Mouse (Mus musculus) CH12.LX (cell line): Measurements from ENCODE around the gene Spata25.
A peak's percentile ranks its signal among the peaks of the same experiment; 100 is the strongest.

Source experiments
- CTCF ChIP-seq, 2 experiments: IDR thresholded peaks in 1 of 2; conservative IDR thresholded peaks in 1 of 2; 2 replicates each; pipeline ENCODE4 v1.5.1; 2011 to 2012; ENCODE audit warnings: low read depth in 2 of 2, low read length in 2 of 2, improper control_type of control experiment in 1 of 2, inconsistent platforms in 1 of 2, mild to moderate bottlenecking in 1 of 2, moderate library complexity in 1 of 2
- HCFC1 ChIP-seq: IDR thresholded peaks from 2 replicates; pipeline ENCODE4 v1.6.1; 2012; ENCODE audit warnings: low read depth, mild to moderate bottlenecking, inconsistent platforms, low read length, improper control_type of control experiment
- IRF4 ChIP-seq: IDR thresholded peaks from 2 replicates; pipeline ENCODE4 v1.6.1; 2014; ENCODE audit warnings: low read depth, mild to moderate bottlenecking, inconsistent platforms, low read length, improper control_type of control experiment
- KAT2A ChIP-seq: IDR thresholded peaks from 2 replicates; pipeline ENCODE4 v1.6.1; 2012; ENCODE audit warnings: low read length, improper control_type of control experiment, inconsistent platforms; ENCODE audit not compliant: insufficient replicate concordance
- MAFK ChIP-seq: IDR thresholded peaks from 2 replicates; pipeline ENCODE4 v1.6.1; 2011; ENCODE audit warnings: low read length, improper control_type of control experiment; ENCODE audit not compliant: insufficient replicate concordance
- POLR2A ChIP-seq: IDR thresholded peaks from 2 replicates; pipeline ENCODE4 v1.6.1; 2011; ENCODE audit warnings: low read depth, mild to moderate bottlenecking, improper control_type of control experiment, low read length
- POLR2AphosphoS2 ChIP-seq: IDR thresholded peaks from 2 replicates; pipeline ENCODE4 v1.6.1; 2011; ENCODE audit warnings: low read depth, low read length, improper control_type of control experiment
- RCOR1 ChIP-seq: conservative IDR thresholded peaks from 2 replicates; pipeline ENCODE4 v1.6.1; 2012; ENCODE audit warnings: low read depth, mild to moderate bottlenecking, inconsistent platforms, low read length, improper control_type of control experiment
- TBP ChIP-seq: conservative IDR thresholded peaks from 2 replicates; pipeline ENCODE4 v1.6.1; 2011; ENCODE audit warnings: low read depth, low read length, improper control_type of control experiment
- TCF12 ChIP-seq: IDR thresholded peaks from 2 replicates; pipeline ENCODE4 v1.6.1; 2014; ENCODE audit warnings: low read depth, mild to moderate bottlenecking, inconsistent platforms, low read length, improper control_type of control experiment
- USF2 ChIP-seq: conservative IDR thresholded peaks from 2 replicates; pipeline ENCODE4 v1.6.1; 2011; ENCODE audit warnings: low read depth, low read length, improper control_type of control experiment
- ZKSCAN1 ChIP-seq: IDR thresholded peaks from 2 replicates; pipeline ENCODE4 v1.6.1; 2012; ENCODE audit warnings: low read depth, inconsistent platforms, low read length, improper control_type of control experiment, borderline replicate concordance

- TF ChIP-seq POLR2A (no peak), HCFC1 (no peak), CTCF (conservative IDR thresholded peaks at IDR 0.05 in 1 of 2, IDR thresholded peaks at IDR 0.05 in 1 of 2; ENCODE audit: low read depth in 2 of 2, low read length in 2 of 2) (peak in 1 of 2 experiments; percentile 29; a peak in 2 of 4 replicates), KAT2A (no peak), MAFK (no peak), RCOR1 (no peak), IRF4 (no peak), TBP (no peak), USF2 (no peak), ZKSCAN1 (no peak), TCF12 (no peak), POLR2AphosphoS2 (no peak)
Measured at GRCm38 (mm10) chr2:164817703-164818102, 10.6 kb downstream of the Spata25 start.
